Mouse (Mus musculus): ENCODE measurements at regions not wholly inside any gene's neighbourhood (a gene's known extent, or its start where the extent isn't known, plus 50 kb on each side); places are given as distances from the start of the nearest gene placed in this dataset.

- in situ Hi-C loops (cut with MboI; ENCODE audit: low sequenced_read_pairs in 2 of 2, unreplicated experiment in 2 of 2), result no loop called here
- no peaks in the 10 kb centered on the region for H3K36me3 ChIP-seq (ENCODE audit: control insufficient read depth, insufficient read depth, low read length, poor library complexity, severe bottlenecking)
- no peak for DNase-seq (ENCODE audit: low read depth, low spot score)
- peaks cover 7 to 25% of the 10 kb centered on the region in 2 experiments; a peak in 3 of 4 replicates for H3K4me1 ChIP-seq (ENCODE audit: control insufficient read depth in 2 of 2, insufficient read depth in 2 of 2, low read length in 2 of 2, poor library complexity in 1 of 2)
- no peak for TF ChIP-seq MAFK (IDR thresholded peaks at IDR 0.05; ENCODE audit: insufficient read depth, low read depth, low read length)
- no peak for TF ChIP-seq HCFC1 (IDR thresholded peaks at IDR 0.05; ENCODE audit: borderline replicate concordance, insufficient read depth, low read length)
- TF ChIP-seq ZC3H11A (IDR thresholded peaks at IDR 0.05; ENCODE audit: borderline replicate concordance, low read depth, low read length), result no peak
- no peak for TF ChIP-seq ZNF384 (IDR thresholded peaks at IDR 0.05; ENCODE audit: low read depth, low read length)
- TF ChIP-seq CHD2 (IDR thresholded peaks at IDR 0.05; ENCODE audit: low read depth, low read length), result no peak
- H3K9me3 ChIP-seq (ENCODE audit: control insufficient read depth, insufficient read depth, low read depth, low read length), result no peaks in the 10 kb centered on the region
- H3K4me3 ChIP-seq (ENCODE audit: insufficient read depth in 1 of 2, low read depth in 1 of 2, low read length in 2 of 2, poor library complexity in 1 of 2, severe bottlenecking in 1 of 2), result 0 out of 4 replicates have a peak overlapping the region, but pooled peaks of 1 of the 2 experiments have one; percentile 11
- H3K27ac ChIP-seq (ENCODE audit: insufficient read depth, low read depth, low read length, poor library complexity, severe bottlenecking), result peak overlapping the region; percentile 54
- H3K9ac ChIP-seq (ENCODE audit: insufficient read depth, low read depth, low read length, poor library complexity, severe bottlenecking), result no peak overlapping the region
Observed at GRCm38 (mm10) chr13:51016956-51017703, 83.5 kb upstream of the Spin1 start.

- Histone ChIP-seq H3K9me3 (ENCODE audit: control insufficient read depth, insufficient read depth, low read depth, low read length) (no peaks in the 10 kb centered on the region), H3K4me1 (ENCODE audit: control insufficient read depth in 2 of 2, insufficient read depth in 2 of 2, low read length in 2 of 2, poor library complexity in 1 of 2) (peaks cover 7 to 31% of the 10 kb centered on the region in 2 experiments; a peak in 3 of 4 replicates), H3K4me3 (ENCODE audit: insufficient read depth in 1 of 2, low read depth in 1 of 2, low read length in 2 of 2, poor library complexity in 1 of 2, severe bottlenecking in 1 of 2) (no peak overlapping the region), H3K36me3 (ENCODE audit: control insufficient read depth, insufficient read depth, low read length, poor library complexity, severe bottlenecking) (no peaks in the 10 kb centered on the region), H3K9ac (ENCODE audit: insufficient read depth, low read depth, low read length, poor library complexity, severe bottlenecking) (peak overlapping the region; percentile 3; the same call in 1 of the 2 replicates), H3K27ac (ENCODE audit: insufficient read depth, low read depth, low read length, poor library complexity, severe bottlenecking) (peak overlapping the region; percentile 54)
- TF ChIP-seq CHD2 (IDR thresholded peaks at IDR 0.05; ENCODE audit: low read depth, low read length) (no peak), MAFK (IDR thresholded peaks at IDR 0.05; ENCODE audit: insufficient read depth, low read depth, low read length) (no peak), HCFC1 (IDR thresholded peaks at IDR 0.05; ENCODE audit: borderline replicate concordance, insufficient read depth, low read length) (no peak), ZNF384 (IDR thresholded peaks at IDR 0.05; ENCODE audit: low read depth, low read length) (no peak), ZC3H11A (IDR thresholded peaks at IDR 0.05; ENCODE audit: borderline replicate concordance, low read depth, low read length) (no peak)
- DNase-seq (ENCODE audit: low read depth, low spot score), result no peak
- in situ Hi-C loops (cut with MboI; ENCODE audit: low sequenced_read_pairs in 2 of 2, unreplicated experiment in 2 of 2), result no loop called here
Observed at GRCm38 (mm10) chr13:51017727-51018321, 82.9 kb upstream of the Spin1 start.

GRCm38 (mm10) chr13:51018366-51018765, 82.3 kb upstream of the Spin1 start:
- Histone ChIP-seq H3K27ac (ENCODE audit: insufficient read depth, low read depth, low read length, poor library complexity, severe bottlenecking) (no peak overlapping the region; the same call in 1 of the 2 replicates), H3K4me1 (ENCODE audit: control insufficient read depth in 2 of 2, insufficient read depth in 2 of 2, low read length in 2 of 2, poor library complexity in 1 of 2) (peaks cover 7 to 34% of the 10 kb centered on the region in 2 experiments; a peak in 3 of 4 replicates), H3K9ac (ENCODE audit: insufficient read depth, low read depth, low read length, poor library complexity, severe bottlenecking) (peak overlapping the region; percentile 3; the same call in 1 of the 2 replicates), H3K36me3 (ENCODE audit: control insufficient read depth, insufficient read depth, low read length, poor library complexity, severe bottlenecking) (no peaks in the 10 kb centered on the region), H3K4me3 (ENCODE audit: insufficient read depth in 1 of 2, low read depth in 1 of 2, low read length in 2 of 2, poor library complexity in 1 of 2, severe bottlenecking in 1 of 2) (no peak overlapping the region), H3K9me3 (ENCODE audit: control insufficient read depth, insufficient read depth, low read depth, low read length) (no peaks in the 10 kb centered on the region)
- in situ Hi-C loops (cut with MboI; ENCODE audit: low sequenced_read_pairs in 2 of 2, unreplicated experiment in 2 of 2), result no loop called here
- TF ChIP-seq MAFK (IDR thresholded peaks at IDR 0.05; ENCODE audit: insufficient read depth, low read depth, low read length), result no peak
- no peak for TF ChIP-seq ZC3H11A (IDR thresholded peaks at IDR 0.05; ENCODE audit: borderline replicate concordance, low read depth, low read length)
- TF ChIP-seq ZNF384 (IDR thresholded peaks at IDR 0.05; ENCODE audit: low read depth, low read length), result no peak
- no peak for TF ChIP-seq HCFC1 (IDR thresholded peaks at IDR 0.05; ENCODE audit: borderline replicate concordance, insufficient read depth, low read length)
- no peak for TF ChIP-seq CHD2 (IDR thresholded peaks at IDR 0.05; ENCODE audit: low read depth, low read length)
- no peak for DNase-seq (ENCODE audit: low read depth, low spot score)

- no peak for TF ChIP-seq ZC3H11A (IDR thresholded peaks at IDR 0.05; ENCODE audit: borderline replicate concordance, low read depth, low read length)
- Histone ChIP-seq H3K9me3 (ENCODE audit: control insufficient read depth, insufficient read depth, low read depth, low read length) (no peaks in the 10 kb centered on the region), H3K4me1 (ENCODE audit: control insufficient read depth in 2 of 2, insufficient read depth in 2 of 2, low read length in 2 of 2, poor library complexity in 1 of 2) (peaks cover 2 to 23% of the 10 kb centered on the region in 2 experiments), H3K36me3 (ENCODE audit: control insufficient read depth, insufficient read depth, low read length, poor library complexity, severe bottlenecking) (no peaks in the 10 kb centered on the region), H3K4me3 (ENCODE audit: insufficient read depth in 1 of 2, low read depth in 1 of 2, low read length in 2 of 2, poor library complexity in 1 of 2, severe bottlenecking in 1 of 2) (no peak overlapping the region), H3K27ac (ENCODE audit: insufficient read depth, low read depth, low read length, poor library complexity, severe bottlenecking) (no peak overlapping the region), H3K9ac (ENCODE audit: insufficient read depth, low read depth, low read length, poor library complexity, severe bottlenecking) (no peak overlapping the region; the same call in 1 of the 2 replicates)
- DNase-seq (ENCODE audit: low read depth, low spot score), result no peak
- in situ Hi-C loops (cut with MboI; ENCODE audit: low sequenced_read_pairs in 2 of 2, unreplicated experiment in 2 of 2), result no loop called here
Observed at GRCm38 (mm10) chr13:51022401-51023250, 78.1 kb upstream of the Spin1 start.
